Mouse (Mus musculus): ENCODE measurements around the gene Sis.

Gene Sis

GRCm38 (mm10) chr3:72967675-72968074 is at the start of gene Sis:
TSS of gene Sis (minus strand) at chr3:72967863.
- no peak for DNase-seq

- no peak for DNase-seq
These were observed 38.4 kb upstream of the Sis start for GRCm38 (mm10) chr3:73006045-73006444.

- DNase-seq, result no peak
These were observed 35.5 kb upstream of the Sis start for GRCm38 (mm10) chr3:73002933-73003696.

GRCm38 (mm10) chr3:72997517-72997916 is 29.9 kb upstream of the Sis start:
- DNase-seq, result no peak

GRCm38 (mm10) chr3:72990992-72991391 is 23.3 kb upstream of the Sis start:
- no peak for DNase-seq

GRCm38 (mm10) chr3:72976602-72977001 is 8.9 kb upstream of the Sis start:
- DNase-seq, result no peak

- no peak for DNase-seq
These were observed 48.6 kb downstream of the Sis start for GRCm38 (mm10) chr3:72918919-72919526.

- no peak for DNase-seq
These were observed 85.2 kb downstream of the Sis start for GRCm38 (mm10) chr3:72882501-72882900.

- no peak for DNase-seq
These were observed 99.5 kb downstream of the Sis start for GRCm38 (mm10) chr3:72868141-72868540.

- DNase-seq, result no peak
These were observed 108.9 kb downstream of the Sis start for GRCm38 (mm10) chr3:72858738-72859137.

GRCm38 (mm10) chr3:72855405-72855804 is 112.3 kb downstream of the Sis start:
- no peak for DNase-seq

GRCm38 (mm10) chr3:72840641-72841040 is 127.0 kb downstream of the Sis start:
- no peak for DNase-seq
